In genomic region chr1:182340281-182340680, GRCm38 (mm10) we compare ENCODE assay signal across 8 mouse cellular contexts. TPM values are rescaled to one million over a fixed set of nuclear protein-coding genes. Genes with fewer than 3 reads are reported as not detected.
DNase-seq lines count a peak whose midpoint lies in the region; ATAC-seq and TF ChIP-seq lines count a peak whose summit lies in the region.

No protein-coding gene starts in this region.

- peak overlapping the region; percentile 98; the same call in 1 of the 2 replicates for H3K9ac ChIP-seq in limb, embryonic 15.5 days
- H3K9ac ChIP-seq in stomach, postnatal 0 days (ENCODE audit: low read length) = peak overlapping the region; percentile 99

- WGBS in thymus, adult 2 months = 25% methylated on average over 7 of the region's 7 CpGs
- WGBS in limb, embryonic 15.5 days = 35% methylated on average over 7 of the region's 7 CpGs
- WGBS in stomach, postnatal 0 days = 26% methylated on average over 7 of the region's 7 CpGs

- peak overlapping the region; percentile 67 for H3K4me2 ChIP-seq in limb, embryonic 15.5 days
- H3K4me2 ChIP-seq in stomach, postnatal 0 days (replicated peaks; ENCODE audit: low read depth) = peak overlapping the region; percentile 91

- H3K27me3 ChIP-seq in erythroblast, embryonic 14.5 days (ENCODE audit: control insufficient read depth) = no peaks in the 10 kb centered on the region
- H3K27me3 ChIP-seq in thymus, adult 2 months (ENCODE audit: control insufficient read depth, insufficient read depth, low read length) = no peaks in the 10 kb centered on the region
- no peaks in the 10 kb centered on the region for H3K27me3 ChIP-seq in limb, embryonic 15.5 days
- no peaks in the 10 kb centered on the region for H3K27me3 ChIP-seq in stomach, postnatal 0 days (ENCODE audit: control insufficient read depth, insufficient read depth, low read length)

- no peak for TF ChIP-seq EP300 in stomach, postnatal 0 days (optimal IDR thresholded peaks at IDR 0.05)

- peak overlapping the region; percentile 100 for H3K4me3 ChIP-seq in erythroblast, embryonic 14.5 days (replicated peaks)
- peak overlapping the region; percentile 76 for H3K4me3 ChIP-seq in thymus, adult 2 months (ENCODE audit: control insufficient read depth, insufficient read depth, low read length)
- H3K4me3 ChIP-seq in limb, embryonic 15.5 days = peak overlapping the region; percentile 99
- peak overlapping the region; percentile 99 for H3K4me3 ChIP-seq in stomach, postnatal 0 days (ENCODE audit: low read depth, low read length)

- no peak for TF ChIP-seq POLR2A in thymus, adult 2 months (IDR thresholded peaks at IDR 0.05; ENCODE audit: control insufficient read depth, extremely low read depth, insufficient read depth, low read length, poor library complexity)

- DNase-seq in thymus, adult 2 months = no peak
- no peak for DNase-seq in thymus, postnatal 14 days
- no peak for DNase-seq in stomach, postnatal 0 days (ENCODE audit: low spot score)
- DNase-seq in thymus, postnatal 10 days (ENCODE audit: low spot score in 2 of 2) = no peak
- DNase-seq in layer of hippocampus, postnatal 14 days (ENCODE audit: low spot score in 2 of 2) = no peak

- no peak overlapping the region for H3K27ac ChIP-seq in thymus, adult 2 months (ENCODE audit: control insufficient read depth, insufficient read depth, low read length)
- H3K27ac ChIP-seq in limb, embryonic 15.5 days = no peak overlapping the region
- no peak overlapping the region for H3K27ac ChIP-seq in stomach, postnatal 0 days (replicated peaks)

- H3K4me1 ChIP-seq in erythroblast, embryonic 14.5 days (ENCODE audit: control insufficient read depth) = peaks cover 26% of the 10 kb centered on the region
- H3K4me1 ChIP-seq in thymus, adult 2 months (replicated peaks; ENCODE audit: control insufficient read depth, insufficient read depth, low read length) = peaks cover 8% of the 10 kb centered on the region
- peaks cover 16% of the 10 kb centered on the region for H3K4me1 ChIP-seq in limb, embryonic 15.5 days
- H3K4me1 ChIP-seq in stomach, postnatal 0 days (replicated peaks; ENCODE audit: control insufficient read depth, insufficient read depth) = peaks cover 5% of the 10 kb centered on the region

- H3K9me3 ChIP-seq in erythroblast, embryonic 14.5 days (ENCODE audit: control insufficient read depth, low read length) = no peaks in the 10 kb centered on the region
- H3K9me3 ChIP-seq in limb, embryonic 15.5 days = no peaks in the 10 kb centered on the region
- H3K9me3 ChIP-seq in stomach, postnatal 0 days (ENCODE audit: control insufficient read depth, low read length) = no peaks in the 10 kb centered on the region

- peaks cover 16% of the 10 kb centered on the region for H3K36me3 ChIP-seq in erythroblast, embryonic 14.5 days (ENCODE audit: control insufficient read depth)
- no peaks in the 10 kb centered on the region for H3K36me3 ChIP-seq in thymus, adult 2 months (ENCODE audit: control insufficient read depth, insufficient read depth, low read length)
- peaks cover 4% of the 10 kb centered on the region; the same call in 1 of the 2 replicates for H3K36me3 ChIP-seq in limb, embryonic 15.5 days
- no peaks in the 10 kb centered on the region for H3K36me3 ChIP-seq in stomach, postnatal 0 days (ENCODE audit: control insufficient read depth, insufficient read depth, low read length)

- ATAC-seq in erythroblast, adult 5-6 weeks (replicated peaks; ENCODE audit: low FRiP score, poor library complexity, severe bottlenecking) = no peak
- ATAC-seq in limb, embryonic 15.5 days (ENCODE audit: insufficient number of reproducible peaks, low FRiP score, low TSS enrichment, low read depth) = no peak
- ATAC-seq in stomach, postnatal 0 days (ENCODE audit: low FRiP score, low TSS enrichment) = no peak

- no peak for TF ChIP-seq CTCF in thymus, adult 2 months (IDR thresholded peaks at IDR 0.05; ENCODE audit: borderline replicate concordance, control insufficient read depth, extremely low read depth, insufficient read depth, low read length, poor library complexity)
- TF ChIP-seq CTCF in stomach, postnatal 0 days (IDR thresholded peaks at IDR 0.05; ENCODE audit: low read depth) = no peak

RNA-seq across cellular contexts. Expression of gene Fbxo28, which starts 1.1 kb away (rescaled TPM):
- 0.86 and 0.87 TPM in 2 replicates for polyA plus RNA-seq in erythroblast, embryonic 14.5 days (2012)
- 4.4 and 6.3 TPM in 2 replicates for total RNA-seq in erythroblast, adult 5-6 weeks (2015; ENCODE audit: low replicate concordance)
- total RNA-seq in erythroblast, adult 5-6 weeks (2017; ENCODE audit: low replicate concordance) = 5.0 and 10.7 TPM in 2 replicates
- 23.3 and 28.3 TPM in 2 replicates for polyA plus RNA-seq in thymus, adult 2 months (2012; rRNA removed)
- 15.8 and 19.3 TPM in 2 replicates for polyA plus RNA-seq in limb, embryonic 15.5 days (2015; fragmentation: Nextera tagmentation; extraction: Ambion mirVana)
- 12.6 and 13.6 TPM in 2 replicates for polyA plus RNA-seq in stomach, postnatal 0 days (2015; fragmentation: Nextera tagmentation; extraction: Ambion mirVana)
- total RNA-seq in layer of hippocampus, postnatal 14 days (2021) = 10 to 100 TPM; 40.6 to 45.2 TPM

RNA-seq across cellular contexts. Expression of gene Degs1, which starts 57.7 kb away (rescaled TPM):
- polyA plus RNA-seq in erythroblast, embryonic 14.5 days (2012) = 2.5 and 4.8 TPM in 2 replicates
- 59.4 and 77.8 TPM in 2 replicates for total RNA-seq in erythroblast, adult 5-6 weeks (2015; ENCODE audit: low replicate concordance)
- total RNA-seq in erythroblast, adult 5-6 weeks (2017; ENCODE audit: low replicate concordance) = 36.5 and 41.1 TPM in 2 replicates
- 53.7 and 67.3 TPM in 2 replicates for polyA plus RNA-seq in thymus, adult 2 months (2012; rRNA removed)
- polyA plus RNA-seq in limb, embryonic 15.5 days (2015; fragmentation: Nextera tagmentation; extraction: Ambion mirVana) = 210 and 211 TPM in 2 replicates
- 214 and 223 TPM in 2 replicates for polyA plus RNA-seq in stomach, postnatal 0 days (2015; fragmentation: Nextera tagmentation; extraction: Ambion mirVana)
- 10 to 100 TPM; 80.8 to 93.6 TPM for total RNA-seq in layer of hippocampus, postnatal 14 days (2021)
